Mouse (Mus musculus) thymus, postnatal 0 days (tissue): ENCODE measurements at regions not wholly inside any gene's neighbourhood (a gene's known extent, or its start where the extent isn't known, plus 50 kb on each side); places are given as distances from the start of the nearest gene placed in this dataset.
A peak's percentile ranks its signal among the peaks of the same experiment; 100 is the strongest.

Experiments used
- DNase-seq: peaks from one replicate; pipeline ENCODE4 v3.0.0-alpha.2; 2015; ENCODE audit warnings: low spot score

- DNase-seq, result no peak
Observed at GRCm38 (mm10) chr2:137977767-137978166, 278.6 kb upstream of the Btbd3 start.

- no peak for DNase-seq
Observed at GRCm38 (mm10) chr2:137974651-137975050, 281.7 kb upstream of the Btbd3 start.

GRCm38 (mm10) chr2:137969156-137969555, 287.2 kb upstream of the Btbd3 start:
- DNase-seq, result no peak

GRCm38 (mm10) chr2:137966460-137967076, 289.8 kb upstream of the Btbd3 start:
- DNase-seq, result no peak

- no peak for DNase-seq
Observed at GRCm38 (mm10) chr2:137954830-137955229, 301.5 kb upstream of the Btbd3 start.

GRCm38 (mm10) chr2:137953144-137953543, 303.2 kb upstream of the Btbd3 start:
- DNase-seq, result no peak

GRCm38 (mm10) chr2:137951942-137952341, 304.4 kb upstream of the Btbd3 start:
- no peak for DNase-seq

- DNase-seq, result no peak
Observed at GRCm38 (mm10) chr2:137950931-137951330, 305.4 kb upstream of the Btbd3 start.

- DNase-seq, result peak; percentile 63
Observed at GRCm38 (mm10) chr2:137942753-137943152, 313.6 kb upstream of the Btbd3 start.

- no peak for DNase-seq
Observed at GRCm38 (mm10) chr2:137939591-137939990, 316.8 kb upstream of the Btbd3 start.

- no peak for DNase-seq
Observed at GRCm38 (mm10) chr2:137938831-137939480, 317.4 kb upstream of the Btbd3 start.

GRCm38 (mm10) chr2:137936613-137937012, 319.8 kb upstream of the Btbd3 start:
- DNase-seq, result no peak

- no peak for DNase-seq
Observed at GRCm38 (mm10) chr2:137932931-137933330, 323.4 kb upstream of the Btbd3 start.

GRCm38 (mm10) chr2:137932488-137932887, 323.9 kb upstream of the Btbd3 start:
- DNase-seq, result no peak

GRCm38 (mm10) chr2:137925488-137925887, 330.9 kb upstream of the Btbd3 start:
- DNase-seq, result no peak

- DNase-seq, result no peak
Observed at GRCm38 (mm10) chr2:137924576-137924975, 331.8 kb upstream of the Btbd3 start.

- no peak for DNase-seq
Observed at GRCm38 (mm10) chr2:137898425-137898824, 357.9 kb upstream of the Btbd3 start.

- no peak for DNase-seq
Observed at GRCm38 (mm10) chr2:137880211-137881031, 375.9 kb upstream of the Btbd3 start.

GRCm38 (mm10) chr2:137869676-137870075, 386.7 kb upstream of the Btbd3 start:
- DNase-seq, result no peak

GRCm38 (mm10) chr2:137854494-137854893, 401.9 kb upstream of the Btbd3 start:
- DNase-seq, result no peak

- DNase-seq, result no peak
Observed at GRCm38 (mm10) chr2:137853399-137854259, 402.7 kb upstream of the Btbd3 start.
